Mouse (Mus musculus): ENCODE data around the gene Slc16a1. TPM values are rescaled to one million over a fixed set of nuclear protein-coding genes. Genes with fewer than 3 reads are reported as not detected.

The Slc16a1 gene
- polyA plus RNA-seq, 1 experiment from 2014 or later, result 70.8 TPM

Other genes starting within 250 kb of the Slc16a1 start
- gene Lrig2, start 126.8 kb upstream of the Slc16a1 start, polyA plus RNA-seq (2015; fragmentation: Nextera tagmentation; extraction: Ambion mirVana), result 11.0 and 12.5 TPM in 2 replicates
- gene Ppm1j, start 142.4 kb downstream of the Slc16a1 start, polyA plus RNA-seq (2015; fragmentation: Nextera tagmentation; extraction: Ambion mirVana), result 33.6 and 33.9 TPM in 2 replicates
- gene Fam19a3, start 143.2 kb downstream of the Slc16a1 start, polyA plus RNA-seq (2015; fragmentation: Nextera tagmentation; extraction: Ambion mirVana), result 0.78 and 0.95 TPM in 2 replicates
- 170 and 177 TPM in 2 replicates for gene Rhoc, start 149.7 kb downstream of the Slc16a1 start, polyA plus RNA-seq (2015; fragmentation: Nextera tagmentation; extraction: Ambion mirVana)
- 24.4 and 34.9 TPM in 2 replicates for gene Mov10, start 179.9 kb downstream of the Slc16a1 start, polyA plus RNA-seq (2015; fragmentation: Nextera tagmentation; extraction: Ambion mirVana)
- gene St7l, start 225.3 kb downstream of the Slc16a1 start, polyA plus RNA-seq (2015; fragmentation: Nextera tagmentation; extraction: Ambion mirVana), result 25.3 and 26.9 TPM in 2 replicates
- gene Capza1, start 225.8 kb downstream of the Slc16a1 start, polyA plus RNA-seq (2015; fragmentation: Nextera tagmentation; extraction: Ambion mirVana), result 149 and 169 TPM in 2 replicates

All from heart, embryonic 15.5 days (tissue).